Mouse (Mus musculus) hindbrain, postnatal 0 days (tissue): ENCODE data around the gene Chst11. TPM values are rescaled to one million over a fixed set of nuclear protein-coding genes. Genes with fewer than 3 reads are reported as not detected.

Source experiments
- ATAC-seq: fragments of 200-750 bp; cut with Nextera tagmentation; 2 replicates; pipeline ENCODE4 v1.8.0; 2017; ENCODE audit warnings: mild to moderate bottlenecking, moderate TSS enrichment, moderate library complexity
- DNase-seq: peaks from one replicate; pipeline ENCODE4 v3.0.0-alpha.2; 2015; ENCODE audit warnings: low spot score
- H3K27ac ChIP-seq: fragments of 300-500 bp; sonication (generic); 2 replicates; pipeline ENCODE4 v1.5.1; 2014; ENCODE audit warnings: mild to moderate bottlenecking
- H3K27me3 ChIP-seq: fragments of 300-500 bp; sonication (generic); 2 replicates; pipeline ENCODE4 v1.6.1; 2014; ENCODE audit warnings: low read length, mixed read lengths; ENCODE audit not compliant: insufficient read depth
- H3K36me3 ChIP-seq: fragments of 300-500 bp; sonication (generic); 2 replicates; pipeline ENCODE4 v1.6.1; 2014; ENCODE audit warnings: low read length, mixed read lengths; ENCODE audit not compliant: insufficient read depth
- H3K4me1 ChIP-seq: fragments of 300-500 bp; sonication (generic); 2 replicates; pipeline ENCODE4 v1.6.1; 2014; ENCODE audit warnings: antibody characterized with exemption, low read length, mixed read lengths; ENCODE audit not compliant: insufficient read depth
- H3K4me2 ChIP-seq: fragments of 300-500 bp; sonication (generic); 2 replicates; pipeline ENCODE4 v1.6.1; 2014; ENCODE audit warnings: low read depth, mild to moderate bottlenecking, low read length, moderate library complexity, mixed read lengths
- H3K4me3 ChIP-seq: fragments of 300-500 bp; sonication (generic); 2 replicates; pipeline ENCODE4 v1.5.1; 2014; ENCODE audit warnings: low read length
- H3K9ac ChIP-seq: fragments of 300-500 bp; sonication (generic); replicated peaks from 2 replicates; pipeline ENCODE4 v1.6.1; 2014; ENCODE audit warnings: mild to moderate bottlenecking, low read length, moderate library complexity, mixed read lengths
- H3K9me3 ChIP-seq: fragments of 300-500 bp; sonication (generic); 2 replicates; pipeline ENCODE4 v1.6.1; 2016; ENCODE audit warnings: low read length, mixed read lengths
- CTCF ChIP-seq: IDR thresholded peaks from 2 replicates; pipeline ENCODE4 v1.5.1; 2016; ENCODE audit warnings: antibody characterized with exemption, control low read depth, low read depth
- WGBS: fragments of 180-500 bp; shearing (Covaris S2); extraction: QIAGEN DNeasy Blood & Tissue Kit; methylation state at CpG from one replicate; pipeline ENCODE4 v1.1.7; 2014; 5-methylcytosine and 5-hydroxymethylcytosine counted together
- polyA plus RNA-seq: library from polyadenylated mRNA; unstranded; fragments of >200 nt; fragmentation: Nextera tagmentation; extraction: Ambion mirVana; gene quantifications from 2 replicates; pipeline ENCODE4 v1.2.1, GENCODE M21; 2015
- total RNA-seq: library from RNA; depleted of rRNA; stranded (reverse); fragments of >200 nt; gene quantifications from 2 replicates; pipeline ENCODE4 v1.2.3, GENCODE M21; 2014

The Chst11 gene
- total and polyA plus RNA-seq, 2 experiments from 2014 or later, result 2.9 to 22.3 TPM

GRCm38 (mm10) chr10:83189071-83189470, 203.8 kb downstream of the Chst11 start:
- Histone ChIP-seq H3K4me1 (peaks cover 10% of the 10 kb centered on the region), H3K27ac (no peak overlapping the region), H3K9me3 (no peaks in the 10 kb centered on the region), H3K9ac (no peak overlapping the region), H3K4me3 (no peak overlapping the region), H3K4me2 (no peak overlapping the region), H3K36me3 (no peaks in the 10 kb centered on the region), H3K27me3 (no peaks in the 10 kb centered on the region)
- ATAC-seq, result no peak
- no peak for TF ChIP-seq CTCF
- no peak for DNase-seq
- 96% methylated on average over 5 of the region's 5 CpGs for WGBS

- Histone ChIP-seq H3K4me2 (no peak overlapping the region), H3K4me3 (no peak overlapping the region)
- no peak for TF ChIP-seq CTCF
These were observed 206.2 kb downstream of the Chst11 start for GRCm38 (mm10) chr10:83191476-83191875.

GRCm38 (mm10) chr10:83191982-83192381, 206.7 kb downstream of the Chst11 start:
- DNase-seq (peak; percentile 31), ATAC-seq (no peak)
- H3K9me3 ChIP-seq, result no peaks in the 10 kb centered on the region
- H3K36me3 ChIP-seq, result no peaks in the 10 kb centered on the region
- no peak overlapping the region for H3K4me3 ChIP-seq
- WGBS, result 35% methylated on average over 6 of the region's 6 CpGs
- no peak for TF ChIP-seq CTCF
- H3K4me2 ChIP-seq, result no peak overlapping the region
- no peak overlapping the region for H3K9ac ChIP-seq
- H3K4me1 ChIP-seq, result no peaks in the 10 kb centered on the region
- no peaks in the 10 kb centered on the region for H3K27me3 ChIP-seq
- H3K27ac ChIP-seq, result no peak overlapping the region

More at GRCm38 (mm10) chr10:83191476-83191875, 206.2 kb downstream of the Chst11 start:
- no peak for DNase-seq
- ATAC-seq, result no peak
- Histone ChIP-seq H3K4me1 (no peaks in the 10 kb centered on the region), H3K36me3 (no peaks in the 10 kb centered on the region), H3K9ac (no peak overlapping the region), H3K27me3 (no peaks in the 10 kb centered on the region), H3K27ac (no peak overlapping the region), H3K9me3 (no peaks in the 10 kb centered on the region)
- WGBS, result 96% methylated on average over 17 of the region's 17 CpGs

- Histone ChIP-seq H3K27me3 (no peaks in the 10 kb centered on the region), H3K9ac (no peak overlapping the region), H3K27ac (no peak overlapping the region)
These were observed 212.5 kb downstream of the Chst11 start for GRCm38 (mm10) chr10:83197690-83198336.

DNA sequence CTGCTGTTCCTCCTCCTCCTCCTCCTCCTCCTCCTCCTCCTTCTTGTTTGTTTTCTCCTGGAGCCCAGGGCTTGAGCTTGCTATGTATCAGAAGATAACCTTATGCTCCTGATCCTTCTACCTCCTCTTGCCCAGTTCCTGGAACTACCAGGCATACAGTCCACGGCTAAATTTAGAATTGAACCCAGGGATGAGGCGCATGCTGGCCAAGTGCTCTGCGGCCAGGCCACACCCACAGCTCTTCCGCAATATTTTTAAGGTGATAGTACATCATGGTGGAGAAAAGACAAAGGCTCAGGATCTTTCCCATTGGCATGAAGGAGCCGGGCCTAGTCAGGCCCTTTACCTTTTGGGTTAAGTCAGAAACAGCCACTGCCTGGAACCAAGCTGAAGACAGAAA, 213.4 kb downstream of the Chst11 start:
- no peak overlapping the region for H3K4me3 ChIP-seq
- WGBS, result 81% methylated on average over 5 of the region's 5 CpGs
- H3K27ac ChIP-seq, result no peak overlapping the region
- ATAC-seq (no peak), DNase-seq (no peak)
- no peaks in the 10 kb centered on the region for H3K4me1 ChIP-seq
- no peaks in the 10 kb centered on the region for H3K9me3 ChIP-seq
- TF ChIP-seq CTCF, result no peak
- no peaks in the 10 kb centered on the region for H3K36me3 ChIP-seq
- H3K9ac ChIP-seq, result no peak overlapping the region
- no peaks in the 10 kb centered on the region for H3K27me3 ChIP-seq
- no peak overlapping the region for H3K4me2 ChIP-seq

More at GRCm38 (mm10) chr10:83197690-83198336, 212.5 kb downstream of the Chst11 start:
- Histone ChIP-seq H3K4me1 (no peaks in the 10 kb centered on the region), H3K9me3 (no peaks in the 10 kb centered on the region), H3K36me3 (no peaks in the 10 kb centered on the region), H3K4me3 (no peak overlapping the region), H3K4me2 (no peak overlapping the region)
- peak; percentile 74 for DNase-seq
- 48% methylated on average over 11 of the region's 11 CpGs for WGBS
- ATAC-seq, result peak; percentile 46; the same call in 1 of the 2 replicates
- peak; percentile 92 for TF ChIP-seq CTCF

GRCm38 (mm10) chr10:83199290-83199689, 214.0 kb downstream of the Chst11 start:
- no peak for DNase-seq
- 74% methylated on average over 9 of the region's 9 CpGs for WGBS

GRCm38 (mm10) chr10:83201525-83201924, 216.2 kb downstream of the Chst11 start:
- ATAC-seq (no peak), DNase-seq (no peak)
- TF ChIP-seq CTCF, result no peak
- no peak overlapping the region for H3K4me2 ChIP-seq
- H3K9me3 ChIP-seq, result no peaks in the 10 kb centered on the region
- H3K36me3 ChIP-seq, result no peaks in the 10 kb centered on the region
- H3K27me3 ChIP-seq, result no peaks in the 10 kb centered on the region
- H3K27ac ChIP-seq, result no peak overlapping the region
- no peak overlapping the region for H3K9ac ChIP-seq
- no peaks in the 10 kb centered on the region for H3K4me1 ChIP-seq
- 84% methylated on average over 7 of the region's 7 CpGs for WGBS
- no peak overlapping the region for H3K4me3 ChIP-seq

More at GRCm38 (mm10) chr10:83199290-83199689, 214.0 kb downstream of the Chst11 start:
- no peaks in the 10 kb centered on the region for H3K27me3 ChIP-seq
- no peaks in the 10 kb centered on the region for H3K36me3 ChIP-seq
- no peaks in the 10 kb centered on the region for H3K4me1 ChIP-seq
- no peak overlapping the region for H3K27ac ChIP-seq
- TF ChIP-seq CTCF, result no peak
- ATAC-seq, result peak; percentile 19; the same call in 1 of the 2 replicates
- no peak overlapping the region for H3K4me2 ChIP-seq
- no peaks in the 10 kb centered on the region for H3K9me3 ChIP-seq
- H3K4me3 ChIP-seq, result no peak overlapping the region
- no peak overlapping the region for H3K9ac ChIP-seq
